In genomic region chr5:36738799-36739615, GRCm38 (mm10) we compare ENCODE assay signal across 8 mouse cellular contexts. TPM values are rescaled to one million over a fixed set of nuclear protein-coding genes. Genes with fewer than 3 reads are reported as not detected.
DNase-seq lines count a peak whose midpoint lies in the region; ATAC-seq and TF ChIP-seq lines count a peak whose summit lies in the region.

No protein-coding gene starts in this region.

- TF ChIP-seq CTCF in kidney, adult 2 months (conservative IDR thresholded peaks at IDR 0.05; ENCODE audit: insufficient read depth, insufficient read length, low read depth, low read length): no peak; the same call in 1 of the 2 replicates
- TF ChIP-seq CTCF in thymus, adult 2 months (IDR thresholded peaks at IDR 0.05; ENCODE audit: borderline replicate concordance, control insufficient read depth, extremely low read depth, insufficient read depth, low read length, poor library complexity): no peak

- ATAC-seq in hindbrain, embryonic 15.5 days (ENCODE audit: low FRiP score, low read depth): peak; percentile 91
- ATAC-seq in midbrain, embryonic 15.5 days (replicated peaks): peak; percentile 77

- H3K4me1 ChIP-seq in kidney, adult 2 months (ENCODE audit: control insufficient read depth, insufficient read depth, low read length): peaks cover 4% of the 10 kb centered on the region; the same call in 1 of the 2 replicates
- peaks cover 7% of the 10 kb centered on the region for H3K4me1 ChIP-seq in hindbrain, embryonic 15.5 days (replicated peaks)
- H3K4me1 ChIP-seq in midbrain, embryonic 15.5 days: no peaks in the 10 kb centered on the region; the same call in 1 of the 2 replicates
- H3K4me1 ChIP-seq in thymus, adult 2 months (replicated peaks; ENCODE audit: control insufficient read depth, insufficient read depth, low read length): no peaks in the 10 kb centered on the region

- H3K9ac ChIP-seq in hindbrain, embryonic 15.5 days: no peak overlapping the region
- no peak overlapping the region for H3K9ac ChIP-seq in midbrain, embryonic 15.5 days

- 68% methylated on average over 16 of the region's 16 CpGs for WGBS in kidney, adult 2 months
- WGBS in hindbrain, embryonic 15.5 days: 61% methylated on average over 16 of the region's 16 CpGs
- WGBS in midbrain, embryonic 15.5 days: 73% methylated on average over 16 of the region's 16 CpGs
- WGBS in thymus, adult 2 months: 94% methylated on average over 16 of the region's 16 CpGs

- no peaks in the 10 kb centered on the region for H3K27me3 ChIP-seq in kidney, adult 2 months (replicated peaks; ENCODE audit: control insufficient read depth, insufficient read depth, low read length)
- no peaks in the 10 kb centered on the region for H3K27me3 ChIP-seq in hindbrain, embryonic 15.5 days
- H3K27me3 ChIP-seq in midbrain, embryonic 15.5 days (replicated peaks): no peaks in the 10 kb centered on the region
- no peaks in the 10 kb centered on the region for H3K27me3 ChIP-seq in thymus, adult 2 months (ENCODE audit: control insufficient read depth, insufficient read depth, low read length)

- DNase-seq in kidney, adult 2 months: peak; percentile 25
- DNase-seq in kidney, adult 11 months: no peak
- peak; percentile 94 for DNase-seq in cerebellum, postnatal 14 days
- DNase-seq in thymus, adult 2 months: no peak
- no peak for DNase-seq in urinary bladder, postnatal 10 days (ENCODE audit: low spot score)
- DNase-seq in spleen, adult 12 weeks (ENCODE audit: low spot score): no peak

- no peak overlapping the region for H3K4me2 ChIP-seq in hindbrain, embryonic 15.5 days
- H3K4me2 ChIP-seq in midbrain, embryonic 15.5 days: no peak overlapping the region

- no peak for TF ChIP-seq POLR2A in kidney, adult 2 months (IDR thresholded peaks at IDR 0.05; ENCODE audit: low read depth, low read length)
- TF ChIP-seq POLR2A in thymus, adult 2 months (IDR thresholded peaks at IDR 0.05; ENCODE audit: control insufficient read depth, extremely low read depth, insufficient read depth, low read length, poor library complexity): no peak

- no peaks in the 10 kb centered on the region for H3K36me3 ChIP-seq in kidney, adult 2 months (ENCODE audit: control insufficient read depth, insufficient read depth, low read length)
- H3K36me3 ChIP-seq in hindbrain, embryonic 15.5 days: no peaks in the 10 kb centered on the region
- no peaks in the 10 kb centered on the region for H3K36me3 ChIP-seq in midbrain, embryonic 15.5 days (replicated peaks)
- H3K36me3 ChIP-seq in thymus, adult 2 months (ENCODE audit: control insufficient read depth, insufficient read depth, low read length): no peaks in the 10 kb centered on the region

- H3K4me3 ChIP-seq in kidney, adult 2 months (ENCODE audit: insufficient read depth, low read depth, low read length): no peak overlapping the region
- H3K4me3 ChIP-seq in hindbrain, embryonic 15.5 days: no peak overlapping the region
- H3K4me3 ChIP-seq in midbrain, embryonic 15.5 days: no peak overlapping the region
- no peak overlapping the region for H3K4me3 ChIP-seq in thymus, adult 2 months (ENCODE audit: control insufficient read depth, insufficient read depth, low read length)

- H3K9me3 ChIP-seq in hindbrain, embryonic 15.5 days: no peaks in the 10 kb centered on the region
- H3K9me3 ChIP-seq in midbrain, embryonic 15.5 days: no peaks in the 10 kb centered on the region

- H3K27ac ChIP-seq in kidney, adult 2 months (ENCODE audit: insufficient read depth, low read depth, low read length): no peak overlapping the region
- peak overlapping the region; percentile 63 for H3K27ac ChIP-seq in hindbrain, embryonic 15.5 days (replicated peaks)
- no peak overlapping the region for H3K27ac ChIP-seq in midbrain, embryonic 15.5 days
- no peak overlapping the region for H3K27ac ChIP-seq in thymus, adult 2 months (ENCODE audit: control insufficient read depth, insufficient read depth, low read length)

RNA-seq across cellular contexts. Expression of gene Bloc1s4, which starts 9.4 kb away (rescaled TPM):
- 15.8 and 21.1 TPM in 2 replicates for polyA plus RNA-seq in kidney, adult 2 months (2012; rRNA removed)
- 27.8 and 28.0 TPM in 2 replicates for polyA plus RNA-seq in hindbrain, embryonic 15.5 days (2015; fragmentation: Nextera tagmentation; extraction: Ambion mirVana)
- polyA plus RNA-seq in midbrain, embryonic 15.5 days (2015; fragmentation: Nextera tagmentation; extraction: Ambion mirVana): 27.9 and 31.3 TPM in 2 replicates
- polyA plus RNA-seq in thymus, adult 2 months (2012; rRNA removed): 30.9 and 37.8 TPM in 2 replicates

RNA-seq across cellular contexts. Expression of gene D5Ertd579e, which starts 43.2 kb away (rescaled TPM):
- 22.1 and 23.1 TPM in 2 replicates for polyA plus RNA-seq in kidney, adult 2 months (2012; rRNA removed)
- 33.3 and 33.6 TPM in 2 replicates for polyA plus RNA-seq in hindbrain, embryonic 15.5 days (2015; fragmentation: Nextera tagmentation; extraction: Ambion mirVana)
- 40.3 and 44.0 TPM in 2 replicates for polyA plus RNA-seq in midbrain, embryonic 15.5 days (2015; fragmentation: Nextera tagmentation; extraction: Ambion mirVana)
- polyA plus RNA-seq in thymus, adult 2 months (2012; rRNA removed): 22.9 and 26.8 TPM in 2 replicates

RNA-seq across cellular contexts. Expression of gene Mrfap1, which starts 57.6 kb away (rescaled TPM):
- polyA plus RNA-seq in kidney, adult 2 months (2012; rRNA removed): 90.9 and 114 TPM in 2 replicates
- polyA plus RNA-seq in hindbrain, embryonic 15.5 days (2015; fragmentation: Nextera tagmentation; extraction: Ambion mirVana): 317 and 323 TPM in 2 replicates
- polyA plus RNA-seq in midbrain, embryonic 15.5 days (2015; fragmentation: Nextera tagmentation; extraction: Ambion mirVana): 289 and 308 TPM in 2 replicates
- polyA plus RNA-seq in thymus, adult 2 months (2012; rRNA removed): 92.4 and 119 TPM in 2 replicates

Comparison
In these comparisons a context has a peak if more than half of its experiments do, and no peak if none do; other contexts are left out.
1. DNase-seq: peak in kidney, adult 2 months (single experiment) and cerebellum, postnatal 14 days (2 of 2); none in kidney, adult 11 months (single experiment), thymus, adult 2 months (single experiment), urinary bladder, postnatal 10 days (single experiment) and spleen, adult 12 weeks (single experiment).